Mouse (Mus musculus): ENCODE measurements around the gene Ank3. TPM values are rescaled to one million over a fixed set of nuclear protein-coding genes. Genes with fewer than 3 reads are reported as not detected.

Ank3 gene
- polyA plus RNA-seq, 1 experiment from 2014 or later, result 22.5 TPM

GRCm38 (mm10) chr10:69939966-69940365 lies 541.4 kb downstream of the Ank3 start:
- Histone ChIP-seq H3K27ac (replicated peaks; ENCODE audit: low read depth, low read length) (no peak overlapping the region), H3K27me3 (replicated peaks; ENCODE audit: control insufficient read depth, insufficient read depth, low read length) (no peaks in the 10 kb centered on the region), H3K4me3 (ENCODE audit: low read depth, low read length) (no peak overlapping the region), H3K4me1 (ENCODE audit: control insufficient read depth, insufficient read depth, low read length) (no peaks in the 10 kb centered on the region), H3K9ac (ENCODE audit: low read depth, low read length) (no peak overlapping the region), H3K4me2 (ENCODE audit: low read depth, low read length) (no peak overlapping the region), H3K36me3 (ENCODE audit: control insufficient read depth, insufficient read depth, low read length) (no peaks in the 10 kb centered on the region), H3K9me3 (ENCODE audit: control insufficient read depth, low read length) (no peaks in the 10 kb centered on the region)
- ATAC-seq (ENCODE audit: low read depth) (no peak), DNase-seq (ENCODE audit: low spot score) (no peak)
- 68% methylated on average over 7 of the region's 7 CpGs for WGBS

GRCm38 (mm10) chr10:69941001-69941400 lies 542.4 kb downstream of the Ank3 start:
- H3K36me3 ChIP-seq (ENCODE audit: control insufficient read depth, insufficient read depth, low read length), result no peaks in the 10 kb centered on the region
- H3K27me3 ChIP-seq (replicated peaks; ENCODE audit: control insufficient read depth, insufficient read depth, low read length), result no peaks in the 10 kb centered on the region
- no peak overlapping the region for H3K4me2 ChIP-seq (ENCODE audit: low read depth, low read length)
- no peak overlapping the region for H3K4me3 ChIP-seq (ENCODE audit: low read depth, low read length)
- WGBS, result 93% methylated on average over 7 of the region's 7 CpGs
- ATAC-seq (ENCODE audit: low read depth), result no peak
- DNase-seq (ENCODE audit: low spot score), result no peak
- no peaks in the 10 kb centered on the region for H3K4me1 ChIP-seq (ENCODE audit: control insufficient read depth, insufficient read depth, low read length)
- H3K9ac ChIP-seq (ENCODE audit: low read depth, low read length), result no peak overlapping the region
- no peak overlapping the region for H3K27ac ChIP-seq (replicated peaks; ENCODE audit: low read depth, low read length)
- H3K9me3 ChIP-seq (ENCODE audit: control insufficient read depth, low read length), result no peaks in the 10 kb centered on the region

- ATAC-seq (ENCODE audit: low read depth) (no peak), DNase-seq (ENCODE audit: low spot score) (no peak)
- no peak overlapping the region for H3K4me2 ChIP-seq (ENCODE audit: low read depth, low read length)
- H3K9ac ChIP-seq (ENCODE audit: low read depth, low read length), result no peak overlapping the region
- no peaks in the 10 kb centered on the region for H3K27me3 ChIP-seq (replicated peaks; ENCODE audit: control insufficient read depth, insufficient read depth, low read length)
- no peaks in the 10 kb centered on the region for H3K36me3 ChIP-seq (ENCODE audit: control insufficient read depth, insufficient read depth, low read length)
- H3K27ac ChIP-seq (replicated peaks; ENCODE audit: low read depth, low read length), result no peak overlapping the region
- no peak overlapping the region for H3K4me3 ChIP-seq (ENCODE audit: low read depth, low read length)
- WGBS, result 74% methylated on average over 9 of the region's 9 CpGs
- H3K9me3 ChIP-seq (ENCODE audit: control insufficient read depth, low read length), result no peaks in the 10 kb centered on the region
- no peaks in the 10 kb centered on the region for H3K4me1 ChIP-seq (ENCODE audit: control insufficient read depth, insufficient read depth, low read length)
Measured at GRCm38 (mm10) chr10:69944845-69945244, 546.3 kb downstream of the Ank3 start.

- Histone ChIP-seq H3K36me3 (ENCODE audit: control insufficient read depth, insufficient read depth, low read length) (no peaks in the 10 kb centered on the region), H3K4me2 (ENCODE audit: low read depth, low read length) (no peak overlapping the region), H3K9ac (ENCODE audit: low read depth, low read length) (no peak overlapping the region), H3K27me3 (replicated peaks; ENCODE audit: control insufficient read depth, insufficient read depth, low read length) (no peaks in the 10 kb centered on the region), H3K27ac (replicated peaks; ENCODE audit: low read depth, low read length) (no peak overlapping the region), H3K4me1 (ENCODE audit: control insufficient read depth, insufficient read depth, low read length) (no peaks in the 10 kb centered on the region), H3K9me3 (ENCODE audit: control insufficient read depth, low read length) (no peaks in the 10 kb centered on the region), H3K4me3 (ENCODE audit: low read depth, low read length) (no peak overlapping the region)
- ATAC-seq (ENCODE audit: low read depth) (no peak), DNase-seq (ENCODE audit: low spot score) (no peak)
- 85% methylated on average over 8 of the region's 8 CpGs for WGBS
Measured at GRCm38 (mm10) chr10:69945870-69946269, 547.3 kb downstream of the Ank3 start.

GRCm38 (mm10) chr10:69946271-69946670 lies 547.7 kb downstream of the Ank3 start:
- ATAC-seq (ENCODE audit: low read depth), result no peak
- DNase-seq (ENCODE audit: low spot score), result no peak
- Histone ChIP-seq H3K4me1 (ENCODE audit: control insufficient read depth, insufficient read depth, low read length) (no peaks in the 10 kb centered on the region), H3K4me3 (ENCODE audit: low read depth, low read length) (no peak overlapping the region), H3K4me2 (ENCODE audit: low read depth, low read length) (no peak overlapping the region), H3K27me3 (replicated peaks; ENCODE audit: control insufficient read depth, insufficient read depth, low read length) (no peaks in the 10 kb centered on the region), H3K9me3 (ENCODE audit: control insufficient read depth, low read length) (no peaks in the 10 kb centered on the region), H3K27ac (replicated peaks; ENCODE audit: low read depth, low read length) (no peak overlapping the region), H3K36me3 (ENCODE audit: control insufficient read depth, insufficient read depth, low read length) (no peaks in the 10 kb centered on the region), H3K9ac (ENCODE audit: low read depth, low read length) (no peak overlapping the region)
- WGBS, result 87% methylated on average over 8 of the region's 8 CpGs

- no peak overlapping the region for H3K4me2 ChIP-seq (ENCODE audit: low read depth, low read length)
- H3K4me1 ChIP-seq (ENCODE audit: control insufficient read depth, insufficient read depth, low read length), result no peaks in the 10 kb centered on the region
- no peak overlapping the region for H3K4me3 ChIP-seq (ENCODE audit: low read depth, low read length)
- H3K27ac ChIP-seq (replicated peaks; ENCODE audit: low read depth, low read length), result no peak overlapping the region
- ATAC-seq (ENCODE audit: low read depth) (no peak), DNase-seq (ENCODE audit: low spot score) (no peak)
- 78% methylated on average over 6 of the region's 6 CpGs for WGBS
- no peak overlapping the region for H3K9ac ChIP-seq (ENCODE audit: low read depth, low read length)
- H3K27me3 ChIP-seq (replicated peaks; ENCODE audit: control insufficient read depth, insufficient read depth, low read length), result no peaks in the 10 kb centered on the region
- H3K36me3 ChIP-seq (ENCODE audit: control insufficient read depth, insufficient read depth, low read length), result no peaks in the 10 kb centered on the region
- H3K9me3 ChIP-seq (ENCODE audit: control insufficient read depth, low read length), result no peaks in the 10 kb centered on the region
Measured at GRCm38 (mm10) chr10:69947093-69947492, 548.5 kb downstream of the Ank3 start.

- Histone ChIP-seq H3K9me3 (ENCODE audit: control insufficient read depth, low read length) (no peaks in the 10 kb centered on the region), H3K4me1 (ENCODE audit: control insufficient read depth, insufficient read depth, low read length) (no peaks in the 10 kb centered on the region), H3K36me3 (ENCODE audit: control insufficient read depth, insufficient read depth, low read length) (0 out of 2 replicates have a peak, but pooled peaks cover 4% of the 10 kb centered on the region), H3K27me3 (replicated peaks; ENCODE audit: control insufficient read depth, insufficient read depth, low read length) (no peaks in the 10 kb centered on the region), H3K4me3 (ENCODE audit: low read depth, low read length) (no peak overlapping the region), H3K4me2 (ENCODE audit: low read depth, low read length) (no peak overlapping the region), H3K27ac (replicated peaks; ENCODE audit: low read depth, low read length) (no peak overlapping the region), H3K9ac (ENCODE audit: low read depth, low read length) (no peak overlapping the region)
- DNase-seq (ENCODE audit: low spot score), result no peak
- no peak for ATAC-seq (ENCODE audit: low read depth)
- 85% methylated on average over 10 of the region's 11 CpGs for WGBS
Measured at GRCm38 (mm10) chr10:69950236-69950918, 551.8 kb downstream of the Ank3 start.

GRCm38 (mm10) chr10:69950919-69951236 lies 552.3 kb downstream of the Ank3 start:
- H3K36me3 ChIP-seq (ENCODE audit: control insufficient read depth, insufficient read depth, low read length), result 0 out of 2 replicates have a peak, but pooled peaks cover 4% of the 10 kb centered on the region

GRCm38 (mm10) chr10:69951426-69951825 lies 552.9 kb downstream of the Ank3 start:
- Histone ChIP-seq H3K4me3 (ENCODE audit: low read depth, low read length) (no peak overlapping the region), H3K4me1 (ENCODE audit: control insufficient read depth, insufficient read depth, low read length) (no peaks in the 10 kb centered on the region), H3K27ac (replicated peaks; ENCODE audit: low read depth, low read length) (no peak overlapping the region), H3K27me3 (replicated peaks; ENCODE audit: control insufficient read depth, insufficient read depth, low read length) (no peaks in the 10 kb centered on the region), H3K4me2 (ENCODE audit: low read depth, low read length) (no peak overlapping the region), H3K9me3 (ENCODE audit: control insufficient read depth, low read length) (no peaks in the 10 kb centered on the region), H3K36me3 (ENCODE audit: control insufficient read depth, insufficient read depth, low read length) (0 out of 2 replicates have a peak, but pooled peaks cover 4% of the 10 kb centered on the region), H3K9ac (ENCODE audit: low read depth, low read length) (no peak overlapping the region)
- no peak for DNase-seq (ENCODE audit: low spot score)
- no peak for ATAC-seq (ENCODE audit: low read depth)
- 81% methylated on average over 4 of the region's 4 CpGs for WGBS

More at GRCm38 (mm10) chr10:69950919-69951236, 552.3 kb downstream of the Ank3 start:
- no peak overlapping the region for H3K4me3 ChIP-seq (ENCODE audit: low read depth, low read length)
- 87% methylated on average over 9 of the region's 9 CpGs for WGBS
- no peak overlapping the region for H3K27ac ChIP-seq (replicated peaks; ENCODE audit: low read depth, low read length)
- DNase-seq (ENCODE audit: low spot score), result no peak
- H3K9me3 ChIP-seq (ENCODE audit: control insufficient read depth, low read length), result no peaks in the 10 kb centered on the region
- no peak overlapping the region for H3K9ac ChIP-seq (ENCODE audit: low read depth, low read length)
- ATAC-seq (ENCODE audit: low read depth), result no peak
- H3K4me2 ChIP-seq (ENCODE audit: low read depth, low read length), result no peak overlapping the region
- no peaks in the 10 kb centered on the region for H3K4me1 ChIP-seq (ENCODE audit: control insufficient read depth, insufficient read depth, low read length)
- no peaks in the 10 kb centered on the region for H3K27me3 ChIP-seq (replicated peaks; ENCODE audit: control insufficient read depth, insufficient read depth, low read length)

Data from embryonic facial prominence, embryonic 14.5 days (tissue).